Mouse (Mus musculus): ENCODE results near the gene Egfl8. TPM values are rescaled to one million over a fixed set of nuclear protein-coding genes. Genes with fewer than 3 reads are reported as not detected.

Gene Egfl8
- polyA plus RNA-seq, 1 experiment from 2014 or later, result 5.2 TPM

- Histone ChIP-seq H3K27me3 (replicated peaks; ENCODE audit: insufficient read depth, low read length) (no peaks in the 10 kb centered on the region), H3K4me3 (ENCODE audit: low read depth, low read length) (no peak overlapping the region), H3K9ac (replicated peaks; ENCODE audit: low read depth) (no peak overlapping the region), H3K9me3 (ENCODE audit: low read length) (no peaks in the 10 kb centered on the region), H3K4me1 (ENCODE audit: insufficient read depth, low read depth, low read length) (peaks cover 10% of the 10 kb centered on the region), H3K27ac (ENCODE audit: low read length) (no peak overlapping the region), H3K4me2 (replicated peaks; ENCODE audit: low read depth, low read length) (no peak overlapping the region), H3K36me3 (ENCODE audit: insufficient read depth, low read length) (no peaks in the 10 kb centered on the region)
- ATAC-seq (no peak), DNase-seq (ENCODE audit: low spot score) (no peak)
- TF ChIP-seq CTCF (IDR thresholded peaks at IDR 0.05) (no peak), EP300 (IDR thresholded peaks at IDR 0.05) (no peak)
- WGBS, result 74% methylated on average over 3 of the region's 3 CpGs
Observed at GRCm38 (mm10) chr17:34641945-34642344, 26.2 kb upstream of the Egfl8 start.

GRCm38 (mm10) chr17:34640778-34641601 is 25.2 kb upstream of the Egfl8 start:
- no peak overlapping the region for H3K9ac ChIP-seq (replicated peaks; ENCODE audit: low read depth)
- ATAC-seq (peak; percentile 46), DNase-seq (ENCODE audit: low spot score) (peak; percentile 81)
- no peaks in the 10 kb centered on the region for H3K27me3 ChIP-seq (replicated peaks; ENCODE audit: insufficient read depth, low read length)
- H3K4me2 ChIP-seq (replicated peaks; ENCODE audit: low read depth, low read length), result no peak overlapping the region
- TF ChIP-seq CTCF (IDR thresholded peaks at IDR 0.05) (peak; percentile 54), EP300 (IDR thresholded peaks at IDR 0.05) (peak; percentile 27; the same call in 1 of the 2 replicates)
- no peaks in the 10 kb centered on the region for H3K9me3 ChIP-seq (ENCODE audit: low read length)
- H3K4me3 ChIP-seq (ENCODE audit: low read depth, low read length), result no peak overlapping the region
- no peaks in the 10 kb centered on the region for H3K36me3 ChIP-seq (ENCODE audit: insufficient read depth, low read length)
- WGBS, result 13% methylated on average over 11 of the region's 11 CpGs
- peak overlapping the region; percentile 68 for H3K27ac ChIP-seq (ENCODE audit: low read length)
- peaks cover 10% of the 10 kb centered on the region for H3K4me1 ChIP-seq (ENCODE audit: insufficient read depth, low read depth, low read length)

- Histone ChIP-seq H3K4me3 (ENCODE audit: low read depth, low read length) (no peak overlapping the region), H3K9me3 (ENCODE audit: low read length) (no peaks in the 10 kb centered on the region), H3K27ac (ENCODE audit: low read length) (peak overlapping the region; percentile 44), H3K4me2 (replicated peaks; ENCODE audit: low read depth, low read length) (no peak overlapping the region), H3K9ac (replicated peaks; ENCODE audit: low read depth) (no peak overlapping the region), H3K4me1 (ENCODE audit: insufficient read depth, low read depth, low read length) (peaks cover 3% of the 10 kb centered on the region; the same call in 1 of the 2 replicates), H3K27me3 (replicated peaks; ENCODE audit: insufficient read depth, low read length) (no peaks in the 10 kb centered on the region), H3K36me3 (ENCODE audit: insufficient read depth, low read length) (no peaks in the 10 kb centered on the region)
- WGBS, result 72% methylated on average over 7 of the region's 7 CpGs
- DNase-seq (ENCODE audit: low spot score) (peak; percentile 51), ATAC-seq (no peak)
- TF ChIP-seq CTCF (IDR thresholded peaks at IDR 0.05) (no peak), EP300 (IDR thresholded peaks at IDR 0.05) (no peak)
Observed at GRCm38 (mm10) chr17:34639461-34640255, 23.9 kb upstream of the Egfl8 start.

GRCm38 (mm10) chr17:34637459-34637858 is 21.7 kb upstream of the Egfl8 start:
- ATAC-seq (no peak), DNase-seq (ENCODE audit: low spot score) (no peak)
- Histone ChIP-seq H3K27me3 (replicated peaks; ENCODE audit: insufficient read depth, low read length) (peaks cover 19% of the 10 kb centered on the region; the same call in 1 of the 2 replicates), H3K4me2 (replicated peaks; ENCODE audit: low read depth, low read length) (no peak overlapping the region), H3K4me1 (ENCODE audit: insufficient read depth, low read depth, low read length) (peaks cover 3% of the 10 kb centered on the region; the same call in 1 of the 2 replicates), H3K36me3 (ENCODE audit: insufficient read depth, low read length) (no peaks in the 10 kb centered on the region), H3K4me3 (ENCODE audit: low read depth, low read length) (no peak overlapping the region), H3K9me3 (ENCODE audit: low read length) (no peaks in the 10 kb centered on the region), H3K9ac (replicated peaks; ENCODE audit: low read depth) (no peak overlapping the region), H3K27ac (ENCODE audit: low read length) (no peak overlapping the region)
- TF ChIP-seq EP300 (IDR thresholded peaks at IDR 0.05) (no peak), CTCF (IDR thresholded peaks at IDR 0.05) (0 out of 2 replicates have a peak, but pooled peaks have one; percentile 7)
- WGBS, result 57% methylated on average over 3 of the region's 3 CpGs

- TF ChIP-seq EP300 (IDR thresholded peaks at IDR 0.05) (no peak), CTCF (IDR thresholded peaks at IDR 0.05) (no peak)
- H3K4me1 ChIP-seq (ENCODE audit: insufficient read depth, low read depth, low read length), result peaks cover 3% of the 10 kb centered on the region; the same call in 1 of the 2 replicates
- ATAC-seq (no peak), DNase-seq (ENCODE audit: low spot score) (no peak)
- H3K27ac ChIP-seq (ENCODE audit: low read length), result no peak overlapping the region
- H3K36me3 ChIP-seq (ENCODE audit: insufficient read depth, low read length), result no peaks in the 10 kb centered on the region
- H3K27me3 ChIP-seq (replicated peaks; ENCODE audit: insufficient read depth, low read length), result peaks cover 30% of the 10 kb centered on the region
- no peak overlapping the region for H3K4me2 ChIP-seq (replicated peaks; ENCODE audit: low read depth, low read length)
- H3K9ac ChIP-seq (replicated peaks; ENCODE audit: low read depth), result no peak overlapping the region
- no peak overlapping the region for H3K4me3 ChIP-seq (ENCODE audit: low read depth, low read length)
- H3K9me3 ChIP-seq (ENCODE audit: low read length), result no peaks in the 10 kb centered on the region
- 62% methylated on average over 2 of the region's 2 CpGs for WGBS
Observed at GRCm38 (mm10) chr17:34635671-34636070, 19.9 kb upstream of the Egfl8 start.

GRCm38 (mm10) chr17:34632261-34632691 is 16.5 kb upstream of the Egfl8 start:
- H3K27me3 ChIP-seq (replicated peaks; ENCODE audit: insufficient read depth, low read length), result peaks cover 42% of the 10 kb centered on the region
- peak overlapping the region; percentile 14 for H3K4me3 ChIP-seq (ENCODE audit: low read depth, low read length)
- H3K27ac ChIP-seq (ENCODE audit: low read length), result no peak overlapping the region
- ATAC-seq (peak; percentile 66), DNase-seq (ENCODE audit: low spot score) (peak; percentile 76)
- H3K4me2 ChIP-seq (replicated peaks; ENCODE audit: low read depth, low read length), result peak overlapping the region; percentile 43
- H3K4me1 ChIP-seq (ENCODE audit: insufficient read depth, low read depth, low read length), result peaks cover 14% of the 10 kb centered on the region; the same call in 1 of the 2 replicates
- no peaks in the 10 kb centered on the region for H3K36me3 ChIP-seq (ENCODE audit: insufficient read depth, low read length)
- TF ChIP-seq EP300 (IDR thresholded peaks at IDR 0.05), result no peak
- no peak for TF ChIP-seq CTCF (IDR thresholded peaks at IDR 0.05)
- no peaks in the 10 kb centered on the region for H3K9me3 ChIP-seq (ENCODE audit: low read length)
- WGBS, result 2% methylated on average over 25 of the region's 26 CpGs
- H3K9ac ChIP-seq (replicated peaks; ENCODE audit: low read depth), result no peak overlapping the region
